Mouse (Mus musculus) cerebellum, adult 9-10 months (tissue): ENCODE measurements around the gene Apbb2.

ENCODE experiments used
- DNase-seq: peaks from one replicate; pipeline ENCODE4 v3.0.0; 2022

Gene Apbb2

DNA sequence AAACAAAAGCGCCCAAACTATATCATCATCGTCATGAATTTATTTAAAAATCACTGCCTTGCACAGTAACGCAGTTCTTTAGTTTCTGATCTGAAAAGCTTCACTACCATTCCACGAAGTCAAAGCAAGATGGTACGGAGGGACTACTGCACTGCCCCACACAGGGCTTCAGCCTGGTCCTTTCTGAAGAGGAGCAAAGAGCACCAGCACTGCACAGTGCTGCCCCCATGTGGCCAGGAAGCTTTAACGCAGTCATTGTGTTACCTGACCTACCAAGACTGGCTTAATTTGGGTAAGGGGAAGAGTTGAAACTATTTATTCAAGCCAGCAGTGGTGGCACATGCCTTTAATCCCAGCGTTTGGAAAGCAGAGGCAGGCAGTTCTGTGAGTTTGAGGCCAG is 249.6 kb downstream of the Apbb2 start:
- DNase-seq, result peak; percentile 48

DNA sequence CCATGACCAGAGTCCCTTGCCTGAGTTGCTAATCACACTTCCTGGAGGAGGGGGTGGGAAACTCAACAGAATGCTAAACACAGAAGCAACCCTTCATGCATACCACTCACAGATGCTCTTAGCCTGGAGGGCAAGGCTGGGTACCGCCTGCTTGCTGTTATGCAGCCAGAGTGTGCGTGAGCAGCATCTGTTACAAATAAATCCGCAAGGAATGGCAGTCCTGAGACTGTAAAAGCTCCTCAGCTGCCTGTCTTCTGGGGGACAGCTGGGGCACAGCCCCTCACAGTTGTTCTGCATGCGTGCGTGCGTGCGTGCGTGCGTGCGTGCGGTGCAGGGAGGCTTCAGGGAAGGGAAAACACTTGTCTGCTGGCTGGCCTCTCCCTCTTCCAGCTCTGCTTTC is 250.9 kb downstream of the Apbb2 start:
- no peak for DNase-seq

- DNase-seq, result no peak
Measured at GRCm38 (mm10) chr5:66363274-66364261, 255.0 kb downstream of the Apbb2 start.

DNA sequence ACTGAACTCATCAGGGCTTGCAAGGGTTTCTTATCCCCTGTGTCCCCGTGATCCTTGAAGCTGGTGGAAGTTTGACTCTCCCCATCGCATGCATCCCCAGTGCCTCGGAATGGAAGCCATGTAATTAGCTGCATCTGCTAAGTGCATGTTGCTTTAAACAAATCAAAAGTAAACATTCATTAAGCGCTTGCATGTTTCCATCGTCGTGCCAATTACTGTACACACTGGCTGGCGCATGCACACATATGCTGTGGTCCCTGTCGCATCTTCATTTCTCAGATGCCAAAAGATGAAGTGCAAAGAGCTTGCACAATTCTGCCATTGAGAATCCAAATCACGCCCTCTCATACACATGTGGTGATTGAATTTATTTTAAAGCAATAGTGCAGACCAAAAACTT is 257.8 kb downstream of the Apbb2 start:
- DNase-seq, result no peak

DNA sequence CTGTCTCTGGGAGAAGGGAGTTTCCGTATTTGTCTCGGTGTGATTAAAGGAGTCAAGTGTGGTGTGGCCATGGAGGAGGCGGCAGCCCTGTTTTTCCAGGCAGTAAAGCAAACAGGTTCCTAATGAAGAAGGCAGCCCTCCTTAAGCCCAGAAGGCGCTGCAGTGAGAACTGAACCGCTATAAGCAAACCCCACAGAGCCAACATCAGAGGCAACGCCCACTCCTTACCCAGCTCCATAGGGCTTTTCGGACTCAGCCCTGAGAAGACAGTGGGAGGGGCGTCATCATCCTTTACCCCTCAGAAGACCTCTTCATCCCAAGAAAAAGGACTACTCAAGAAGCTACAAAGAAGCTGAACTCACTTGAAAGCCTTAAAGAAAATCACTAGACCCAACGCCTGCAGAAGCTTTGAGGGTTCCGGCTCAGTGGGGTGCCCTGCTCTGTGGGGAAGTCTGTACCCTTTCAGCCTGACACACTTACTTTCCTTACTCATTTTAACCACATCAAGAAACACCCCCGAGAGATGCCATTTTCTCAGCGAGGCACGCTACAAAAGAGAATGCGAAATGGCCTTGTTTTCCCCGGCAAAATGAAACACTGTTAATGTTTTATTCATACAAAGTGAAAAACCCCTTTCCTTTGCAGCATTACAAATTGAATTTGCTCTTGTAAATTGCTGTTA is 258.7 kb downstream of the Apbb2 start:
- no peak for DNase-seq

DNA sequence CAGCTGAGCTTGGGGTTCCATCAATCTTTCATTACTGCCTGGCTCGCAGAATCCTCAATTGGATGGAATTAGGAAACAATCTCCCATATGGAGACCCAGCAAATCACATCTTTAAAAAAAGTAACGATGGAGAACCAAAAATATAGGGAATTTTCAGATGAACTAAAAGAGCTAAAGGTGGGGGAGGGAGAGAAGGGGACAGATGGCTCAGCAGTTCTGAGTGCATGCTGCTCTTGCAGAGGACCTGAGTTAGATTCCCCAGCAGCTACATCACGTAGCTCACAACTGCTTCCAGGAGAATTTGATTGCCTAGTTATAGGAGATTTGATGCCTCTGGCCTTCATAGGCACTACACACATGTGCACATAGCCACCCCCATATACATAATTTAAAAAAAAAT is 263.4 kb downstream of the Apbb2 start:
- DNase-seq, result no peak

- DNase-seq, result no peak
Measured at GRCm38 (mm10) chr5:66353876-66354275, 264.7 kb downstream of the Apbb2 start.

DNA sequence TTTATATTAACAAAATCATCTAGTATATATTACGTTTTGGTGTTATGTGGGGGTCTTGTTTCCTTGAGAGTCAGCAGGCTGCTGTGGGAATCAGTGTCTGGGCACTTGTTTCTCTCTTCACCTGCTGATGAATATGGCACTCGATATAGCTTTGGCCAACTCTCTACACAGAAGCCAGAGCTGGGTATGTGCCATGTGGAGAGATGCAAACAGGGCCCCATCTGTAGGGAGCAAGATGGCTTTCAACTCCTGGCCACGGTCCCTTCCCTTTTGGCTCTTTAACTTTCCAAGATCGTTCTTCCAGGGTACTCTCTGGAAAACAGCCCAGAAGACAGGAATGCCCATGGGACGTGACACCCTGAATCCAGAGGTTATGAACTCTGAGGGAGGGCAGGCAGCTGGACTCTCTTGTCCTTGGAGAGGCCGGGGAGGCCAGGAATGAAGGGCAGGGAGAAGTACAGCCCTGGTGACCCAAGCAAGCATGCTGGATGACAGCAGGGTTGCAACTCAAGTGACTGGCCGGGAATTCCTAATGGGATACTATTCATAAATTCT is 266.7 kb downstream of the Apbb2 start:
- peak; percentile 39 for DNase-seq

- DNase-seq, result no peak
Measured at GRCm38 (mm10) chr5:66351064-66351463, 267.5 kb downstream of the Apbb2 start.

DNA sequence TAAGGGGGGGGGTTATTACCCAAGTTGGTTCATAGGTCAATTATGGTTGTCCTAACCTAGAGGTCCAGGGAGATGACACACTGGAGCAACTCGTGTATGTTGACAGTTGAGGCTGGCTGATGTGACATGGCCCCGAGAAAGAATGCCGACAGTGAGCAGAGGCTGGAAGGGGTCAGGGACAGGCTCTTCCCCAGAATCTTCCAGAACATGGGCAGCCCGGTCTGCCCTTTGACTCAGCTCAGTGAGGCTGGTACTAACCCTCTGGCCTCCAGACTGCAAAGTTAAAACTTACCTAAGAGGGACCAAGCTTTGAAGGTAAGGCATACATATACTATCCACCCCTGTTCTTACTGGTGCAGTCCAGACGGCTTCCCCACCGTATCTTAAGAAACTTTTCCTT is 268.0 kb downstream of the Apbb2 start:
- DNase-seq, result no peak

- DNase-seq, result no peak
Measured at GRCm38 (mm10) chr5:66348421-66348820, 270.2 kb downstream of the Apbb2 start.

GRCm38 (mm10) chr5:66346756-66347155 is 271.8 kb downstream of the Apbb2 start:
- no peak for DNase-seq

DNA sequence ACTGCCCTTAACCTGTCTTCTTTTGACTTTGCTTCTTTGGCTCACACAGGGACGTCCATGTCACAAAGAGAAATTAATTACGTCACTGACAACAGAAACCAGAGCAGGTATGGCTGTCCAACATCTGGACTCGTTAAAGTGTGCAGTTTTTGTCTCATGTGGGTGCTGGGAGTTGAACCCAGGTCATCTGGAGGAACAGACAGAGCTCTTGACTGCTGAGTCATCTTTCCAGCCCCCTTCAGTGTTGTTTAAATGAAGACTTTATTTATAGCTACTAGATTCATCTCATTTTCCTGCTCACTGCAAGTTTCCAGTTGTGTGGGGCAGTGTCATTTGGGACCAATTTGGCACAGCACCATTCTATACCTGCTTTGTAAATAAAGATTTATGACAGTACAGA is 273.4 kb downstream of the Apbb2 start:
- no peak for DNase-seq

- DNase-seq, result no peak
Measured at GRCm38 (mm10) chr5:66344182-66344581, 274.4 kb downstream of the Apbb2 start.

DNA sequence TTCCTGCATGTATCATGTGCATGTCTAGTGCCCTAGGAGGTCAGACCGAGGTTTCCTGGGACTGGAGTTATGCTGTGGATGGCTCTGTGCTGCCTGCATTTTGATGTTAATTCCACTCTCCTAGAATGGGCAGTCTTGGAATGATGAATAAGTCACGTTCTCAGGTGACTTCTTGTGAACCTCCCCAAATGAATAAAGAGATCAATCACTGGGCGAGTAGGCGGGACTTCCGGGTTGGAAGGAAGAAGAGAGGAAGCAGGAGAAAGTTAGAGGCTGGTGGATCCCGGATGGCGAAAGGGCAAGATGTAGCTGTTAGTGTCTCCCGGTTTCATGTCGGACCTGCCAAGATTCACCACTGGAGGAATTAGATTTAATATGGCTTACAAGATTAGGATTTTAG is 276.3 kb downstream of the Apbb2 start:
- no peak for DNase-seq

GRCm38 (mm10) chr5:66341848-66342247 is 276.7 kb downstream of the Apbb2 start:
- no peak for DNase-seq

DNA sequence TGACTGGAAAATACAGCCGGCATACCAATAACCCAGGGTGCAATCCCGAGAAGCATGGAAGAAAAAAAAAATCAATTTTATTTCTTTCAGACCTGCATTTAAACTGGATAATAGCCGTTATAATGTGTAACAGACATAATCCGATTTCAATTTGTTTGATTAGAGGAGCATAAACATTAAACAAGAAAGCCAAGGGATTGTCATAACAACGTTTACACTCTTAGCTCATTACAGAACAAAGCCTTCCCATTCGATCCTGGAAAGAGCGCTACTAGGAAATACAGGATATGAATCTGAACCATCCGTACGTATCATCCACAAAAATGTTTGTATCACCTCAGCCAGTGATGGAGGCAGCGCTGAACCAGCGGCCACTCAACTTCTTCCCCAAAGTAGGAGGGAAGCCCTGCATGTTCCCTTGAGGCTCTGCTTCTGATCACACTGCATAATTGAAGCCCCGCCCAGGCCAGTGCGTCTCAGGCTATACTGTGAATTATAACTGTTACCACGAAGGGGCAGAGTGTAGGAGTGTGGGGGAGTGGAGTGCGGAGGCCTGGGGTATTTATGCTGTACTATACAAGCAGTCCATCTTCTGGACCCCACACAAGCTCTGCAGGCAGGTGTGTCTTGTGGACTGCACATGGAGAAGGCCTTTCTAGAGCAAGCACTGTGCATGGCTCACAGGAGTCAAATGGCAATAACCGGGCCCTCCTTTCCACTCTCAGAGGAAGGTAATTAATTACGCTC is 278.1 kb downstream of the Apbb2 start:
- no peak for DNase-seq

DNA sequence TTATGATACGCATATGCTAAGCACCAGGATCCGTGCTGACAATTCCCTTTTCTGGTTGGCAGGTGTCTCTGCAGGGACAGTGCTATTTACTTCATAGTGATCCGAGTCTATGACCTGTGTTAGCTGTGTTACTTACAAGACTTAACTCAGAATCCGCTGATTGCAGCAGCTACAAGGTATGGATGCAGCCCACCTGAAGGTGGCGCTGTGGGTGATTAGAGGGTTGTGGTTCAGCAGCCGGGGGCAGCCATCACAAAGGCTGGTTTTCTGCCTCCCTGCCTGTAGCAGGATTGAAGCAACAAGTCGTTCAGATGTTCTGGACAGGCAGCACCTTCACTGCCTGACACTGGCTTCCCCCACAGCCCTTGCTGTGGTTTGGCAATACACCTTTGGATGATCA is 280.0 kb downstream of the Apbb2 start:
- DNase-seq, result peak; percentile 24

DNA sequence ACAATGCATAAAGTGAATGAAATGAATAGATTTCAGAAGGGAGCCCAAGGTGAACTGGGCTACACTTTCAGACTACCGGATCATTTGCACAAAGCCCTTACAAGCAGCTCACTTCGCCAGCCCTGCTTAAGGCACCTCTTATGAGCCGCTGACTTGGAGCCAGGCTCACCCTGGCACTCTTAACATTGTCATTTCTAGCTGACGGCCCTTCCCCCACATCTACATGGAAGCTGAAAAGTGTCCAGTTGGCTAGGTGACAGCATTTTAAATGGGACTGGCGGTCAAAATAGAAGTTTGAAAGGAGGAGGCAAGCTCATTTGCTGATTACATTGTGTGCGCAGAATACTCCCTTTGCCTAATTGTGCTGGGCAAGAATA is 280.6 kb downstream of the Apbb2 start:
- DNase-seq, result peak; percentile 56

- DNase-seq, result peak; percentile 35
Measured at GRCm38 (mm10) chr5:66337025-66337968, 281.3 kb downstream of the Apbb2 start.

DNA sequence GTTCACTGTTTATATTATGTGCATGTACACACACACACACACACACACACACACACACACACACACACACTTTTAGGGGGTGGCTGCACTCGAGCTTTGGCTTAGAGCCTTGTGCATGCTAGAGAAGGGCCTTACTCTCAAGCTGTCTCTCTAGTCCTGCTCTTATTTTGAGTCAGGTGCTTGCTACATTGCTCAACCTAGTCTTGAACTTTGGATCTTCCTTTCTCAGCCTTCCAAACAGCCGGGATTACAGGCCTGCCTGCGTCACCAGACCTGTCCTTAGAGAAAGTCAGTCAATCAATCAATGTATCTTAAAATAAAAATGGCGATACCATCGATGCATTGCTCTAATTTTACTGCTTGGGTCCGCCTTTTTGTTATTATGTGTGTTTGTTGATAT is 287.8 kb downstream of the Apbb2 start:
- no peak for DNase-seq

DNA sequence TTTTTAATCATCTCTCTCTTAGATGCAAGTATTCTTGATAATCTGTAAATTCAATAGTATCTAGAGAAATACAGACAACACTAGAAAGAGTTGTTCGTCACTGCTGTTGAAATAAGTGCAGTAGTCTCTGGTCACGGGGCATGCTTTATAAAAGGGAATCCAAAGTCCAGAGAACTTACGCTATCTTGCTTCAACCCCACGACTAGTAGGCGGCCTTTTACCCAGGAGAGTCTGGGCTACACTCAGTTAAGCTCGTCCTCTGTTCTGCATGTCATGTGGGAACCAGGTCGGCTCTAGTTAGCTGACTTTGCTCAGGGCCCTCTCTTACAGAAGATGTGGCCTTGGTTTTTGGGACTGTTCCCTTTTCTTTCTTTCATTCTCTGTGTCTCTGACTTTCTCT is 289.8 kb downstream of the Apbb2 start:
- no peak for DNase-seq
